Mouse (Mus musculus) embryo, embryonic 9.5 days (tissue): ENCODE data around the gene Utp20.

Experiments
- DNase-seq: peaks from one replicate; pipeline ENCODE4 v3.0.0-alpha.2; 2017; ENCODE audit errors: extremely low spot score

Utp20 gene

GRCm38 (mm10) chr10:88716986-88717755 is 109.4 kb downstream of the Utp20 start:
- no peak for DNase-seq

- DNase-seq, result no peak
Observed at GRCm38 (mm10) chr10:88715621-88716020, 111.0 kb downstream of the Utp20 start.

GRCm38 (mm10) chr10:88714744-88715143 is 111.9 kb downstream of the Utp20 start:
- no peak for DNase-seq

- DNase-seq, result no peak
Observed at GRCm38 (mm10) chr10:88712359-88712758, 114.2 kb downstream of the Utp20 start.

- no peak for DNase-seq
Observed at GRCm38 (mm10) chr10:88708671-88709523, 117.7 kb downstream of the Utp20 start.

GRCm38 (mm10) chr10:88700938-88701337 is 125.7 kb downstream of the Utp20 start:
- no peak for DNase-seq
